Mouse (Mus musculus): ENCODE results near the gene Stx8.

DNA sequence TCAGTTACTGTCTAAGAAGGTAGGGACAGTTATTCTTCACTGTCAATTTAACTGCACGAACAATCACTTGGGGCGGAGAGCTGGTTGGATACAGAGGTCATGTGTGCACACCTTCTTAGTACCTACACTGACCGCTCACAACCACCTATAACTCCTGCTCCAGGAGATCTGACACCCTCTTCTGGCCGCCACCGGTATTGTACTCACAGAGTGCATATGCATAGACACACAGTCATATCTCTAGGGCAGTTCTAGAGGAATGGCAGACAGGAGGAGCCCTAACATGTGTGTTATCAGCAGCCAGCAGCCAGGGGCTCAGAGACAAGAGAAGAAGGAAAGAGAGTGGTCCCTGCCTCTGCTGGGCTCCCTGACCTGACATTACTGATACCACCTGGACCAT, 265.6 kb downstream of the Stx8 start:
- no peak for TF ChIP-seq POLR2A (IDR thresholded peaks at IDR 0.05; ENCODE audit: borderline replicate concordance, control insufficient read depth, low read depth, low read length)
- no peak for TF ChIP-seq CTCF (IDR thresholded peaks at IDR 0.05; ENCODE audit: control insufficient read depth, insufficient read depth, low read length)

All from bone marrow, adult 2 months (tissue).